Mouse (Mus musculus) CH12.LX (cell line): ENCODE data around the gene Slc1a7.

Experiments used
- CHD2 ChIP-seq: IDR thresholded peaks from 2 replicates; pipeline ENCODE4 v1.6.1; 2011; ENCODE audit warnings: low read length, improper control_type of control experiment
- CTCF ChIP-seq, 2 experiments: IDR thresholded peaks in 1 of 2; conservative IDR thresholded peaks in 1 of 2; 2 replicates each; pipeline ENCODE4 v1.5.1; 2011 to 2012; ENCODE audit warnings: low read depth in 2 of 2, low read length in 2 of 2, improper control_type of control experiment in 1 of 2, inconsistent platforms in 1 of 2, mild to moderate bottlenecking in 1 of 2, moderate library complexity in 1 of 2
- EP300 ChIP-seq: IDR thresholded peaks from 2 replicates; pipeline ENCODE4 v1.6.1; 2011; ENCODE audit warnings: low read length, improper control_type of control experiment
- ETS1 ChIP-seq: conservative IDR thresholded peaks from 2 replicates; pipeline ENCODE4 v1.6.1; 2012; ENCODE audit warnings: low read depth, mild to moderate bottlenecking, inconsistent platforms, low read length, improper control_type of control experiment, moderate library complexity
- IRF4 ChIP-seq: IDR thresholded peaks from 2 replicates; pipeline ENCODE4 v1.6.1; 2014; ENCODE audit warnings: low read depth, mild to moderate bottlenecking, inconsistent platforms, low read length, improper control_type of control experiment
- MAZ ChIP-seq: IDR thresholded peaks from 2 replicates; pipeline ENCODE4 v1.6.1; 2012; ENCODE audit warnings: low read depth, mild to moderate bottlenecking, inconsistent platforms, low read length, improper control_type of control experiment, moderate library complexity
- MYC ChIP-seq: IDR thresholded peaks from 2 replicates; pipeline ENCODE4 v1.6.1; 2011; ENCODE audit warnings: low read depth, mild to moderate bottlenecking, improper control_type of control experiment, low read length
- SIN3A ChIP-seq: IDR thresholded peaks from 2 replicates; pipeline ENCODE4 v1.6.1; 2012; ENCODE audit warnings: low read length, improper control_type of control experiment, inconsistent platforms
- ZNF384 ChIP-seq: IDR thresholded peaks from 2 replicates; pipeline ENCODE4 v1.6.1; 2012; ENCODE audit warnings: low read depth, low read length, improper control_type of control experiment, inconsistent platforms

DNA sequence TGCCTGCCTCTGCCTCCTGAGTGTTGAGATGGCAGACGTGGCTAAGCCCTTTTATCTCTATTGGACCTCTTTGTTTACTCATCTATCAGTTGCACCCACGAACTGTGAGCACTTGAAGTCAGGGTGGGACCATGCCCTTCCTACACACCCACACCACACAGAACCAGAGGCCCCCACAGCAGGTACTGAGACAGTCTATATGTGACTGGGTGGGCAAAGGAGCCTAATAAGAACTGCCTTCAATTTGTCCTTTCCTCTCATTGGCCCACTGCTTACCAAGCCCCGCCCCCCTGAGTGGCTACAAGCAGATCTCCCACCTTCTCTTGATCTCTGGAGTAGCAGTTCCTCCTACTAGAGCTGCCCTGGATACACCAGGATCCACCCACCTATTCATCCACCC, 58.1 kb downstream of the Slc1a7 start:
- TF ChIP-seq CTCF (conservative IDR thresholded peaks at IDR 0.05 in 1 of 2, IDR thresholded peaks at IDR 0.05 in 1 of 2; ENCODE audit: low read depth in 2 of 2, low read length in 2 of 2) (no peak), MAZ (no peak), ZNF384 (no peak), EP300 (no peak), CHD2 (no peak), ETS1 (no peak), MYC (no peak), SIN3A (no peak), IRF4 (no peak)
